Mouse (Mus musculus) MEL (cell line): Measurements from ENCODE around the gene Zfp644. TPM values are rescaled to one million over a fixed set of nuclear protein-coding genes. Genes with fewer than 3 reads are reported as not detected.

Experiments used
- DNase-seq: peaks from one replicate; pipeline ENCODE4 v3.0.0; 2011; ENCODE audit warnings: low read depth, low spot score
- H3K27ac ChIP-seq: 2 replicates; pipeline ENCODE4 v1.5.1; 2012; ENCODE audit warnings: low read depth, mild to moderate bottlenecking, control low read depth, low read length, moderate library complexity; ENCODE audit not compliant: control insufficient read depth
- H3K27me3 ChIP-seq, 2 experiments: fragments of 150-350 bp in 1 of 2; sonication (generic) in 1 of 2; 2 replicates each; pipeline ENCODE4 v1.6.1; 2012; ENCODE audit warnings: low read length in 2 of 2, mild to moderate bottlenecking in 2 of 2, improper control_type of control experiment in 1 of 2, moderate library complexity in 1 of 2; ENCODE audit not compliant: insufficient read depth in 2 of 2, control insufficient read depth in 1 of 2
- H3K36me3 ChIP-seq, 2 experiments: 2 replicates each; pipeline ENCODE4 v1.6.1; 2012 to 2014; ENCODE audit warnings: low read length in 2 of 2, improper control_type of control experiment in 1 of 2, inconsistent platforms in 1 of 2, mild to moderate bottlenecking in 1 of 2; ENCODE audit not compliant: insufficient read depth in 2 of 2, control insufficient read depth in 1 of 2
- H3K4me1 ChIP-seq, 2 experiments: fragments of 150-350 bp in 1 of 2; sonication (generic) in 1 of 2; 2 replicates each; pipeline ENCODE4 v1.6.1; 2012; ENCODE audit warnings: low read length in 2 of 2, improper control_type of control experiment in 1 of 2, mild to moderate bottlenecking in 1 of 2; ENCODE audit not compliant: insufficient read depth in 2 of 2, control insufficient read depth in 1 of 2
- H3K4me3 ChIP-seq, 2 experiments: fragments of 150-350 bp in 1 of 2; sonication (generic) in 1 of 2; 2 replicates each; pipeline ENCODE4 v1.5.1; 2012; ENCODE audit warnings: low read depth in 2 of 2, low read length in 2 of 2, mild to moderate bottlenecking in 2 of 2, moderate library complexity in 2 of 2, control low read depth in 1 of 2, improper control_type of control experiment in 1 of 2; ENCODE audit not compliant: control insufficient read depth in 1 of 2, insufficient read depth in 1 of 2
- H3K79me2 ChIP-seq: 2 replicates; pipeline ENCODE4 v1.6.1; 2012; ENCODE audit warnings: mild to moderate bottlenecking, low read length, moderate library complexity; ENCODE audit not compliant: control insufficient read depth, poor library complexity, insufficient read depth
- H3K9ac ChIP-seq: 2 replicates; pipeline ENCODE4 v1.6.1; 2012; ENCODE audit warnings: low read depth, mild to moderate bottlenecking, control low read depth, low read length, moderate library complexity; ENCODE audit not compliant: control insufficient read depth, poor library complexity, severe bottlenecking
- H3K9me3 ChIP-seq: fragments of 150-350 bp; sonication (generic); replicated peaks from 2 replicates; pipeline ENCODE4 v1.6.1; 2012; ENCODE audit warnings: mild to moderate bottlenecking, low read length, improper control_type of control experiment, moderate library complexity; ENCODE audit not compliant: insufficient read depth
- CTCF ChIP-seq, 3 experiments: IDR thresholded peaks in 2 of 3; conservative IDR thresholded peaks in 1 of 3; 2 replicates each; pipeline ENCODE4 v1.5.1; 2011 to 2012; ENCODE audit warnings: low read length in 3 of 3, low read depth in 2 of 3, mild to moderate bottlenecking in 2 of 3, improper control_type of control experiment in 1 of 3, inconsistent platforms in 1 of 3, mixed read lengths in 1 of 3, moderate library complexity in 1 of 3; ENCODE audit not compliant: control insufficient read depth in 1 of 3, insufficient read depth in 1 of 3, poor library complexity in 1 of 3, severe bottlenecking in 1 of 3
- EP300 ChIP-seq, 2 experiments: IDR thresholded peaks; 2 replicates each; pipeline ENCODE4 v1.6.1; 2011; ENCODE audit warnings: improper control_type of control experiment in 2 of 2, low read length in 2 of 2, low read depth in 1 of 2, mild to moderate bottlenecking in 1 of 2
- GATA1 ChIP-seq: IDR thresholded peaks from 2 replicates; pipeline ENCODE4 v1.6.1; 2011; ENCODE audit warnings: low read depth, low read length, improper control_type of control experiment
- KAT2A ChIP-seq: conservative IDR thresholded peaks from 2 replicates; pipeline ENCODE4 v1.6.1; 2012; ENCODE audit warnings: low read depth, low read length, improper control_type of control experiment, inconsistent platforms
- MAFK ChIP-seq: IDR thresholded peaks from 2 replicates; pipeline ENCODE4 v1.6.1; 2011; ENCODE audit warnings: low read depth, mild to moderate bottlenecking, low read length, improper control_type of control experiment, borderline replicate concordance
- MAX ChIP-seq: IDR thresholded peaks from 2 replicates; pipeline ENCODE4 v1.6.1; 2011; ENCODE audit warnings: low read length, improper control_type of control experiment
- MXI1 ChIP-seq: IDR thresholded peaks from 2 replicates; pipeline ENCODE4 v1.6.1; 2011; ENCODE audit warnings: mild to moderate bottlenecking, low read depth, low read length, improper control_type of control experiment
- MYC ChIP-seq: IDR thresholded peaks from 2 replicates; pipeline ENCODE4 v1.6.1; 2011; ENCODE audit warnings: low read depth, mild to moderate bottlenecking, low read length, improper control_type of control experiment, moderate library complexity
- NRF1 ChIP-seq: IDR thresholded peaks from 2 replicates; pipeline ENCODE4 v1.6.1; 2014; ENCODE audit warnings: low read depth, mild to moderate bottlenecking, inconsistent platforms, low read length, improper control_type of control experiment, moderate library complexity; ENCODE audit not compliant: poor library complexity, insufficient read depth, severe bottlenecking
- POLR2AphosphoS2 ChIP-seq: IDR thresholded peaks from 2 replicates; pipeline ENCODE4 v1.6.1; 2011; ENCODE audit warnings: low read length, improper control_type of control experiment
- RAD21 ChIP-seq: IDR thresholded peaks from 2 replicates; pipeline ENCODE4 v1.6.1; 2011; ENCODE audit warnings: mild to moderate bottlenecking, low read depth, low read length, improper control_type of control experiment
- TAL1 ChIP-seq: IDR thresholded peaks from 2 replicates; pipeline ENCODE4 v1.6.1; 2012; ENCODE audit warnings: mild to moderate bottlenecking, inconsistent platforms, low read length, moderate library complexity, mixed read lengths
- TBP ChIP-seq: IDR thresholded peaks from 2 replicates; pipeline ENCODE4 v1.8.0; 2011; ENCODE audit warnings: low read depth, low read length, improper control_type of control experiment
- USF1 ChIP-seq: IDR thresholded peaks from 2 replicates; pipeline ENCODE4 v1.6.1; 2014; ENCODE audit warnings: low read depth, mild to moderate bottlenecking, inconsistent platforms, low read length, improper control_type of control experiment, moderate library complexity
- polyA plus RNA-seq, 2 experiments: library from polyadenylated mRNA; stranded (reverse) in 1 of 2; unstranded in 1 of 2; fragments of >175 nt in 1 of 2; fragments of >200 nt in 1 of 2; gene quantifications; 2 replicates each; pipeline versions ENCODE4 v1.2.1 to v1.2.4; 2012; ENCODE audit warnings: low replicate concordance in 2 of 2, low read depth in 1 of 2; ENCODE audit not compliant: insufficient read length in 2 of 2, insufficient read depth in 1 of 2, missing spikeins in 1 of 2
- total RNA-seq: library from RNA; depleted of rRNA; stranded (reverse); fragments of 300-350 nt; gene quantifications from 2 replicates; pipeline ENCODE4 v1.2.3, GENCODE M21; 2012

Zfp644 gene
- total and polyA plus RNA-seq, 3 experiments, result 23.4 to 72.3 (median 34.4) TPM

DNA sequence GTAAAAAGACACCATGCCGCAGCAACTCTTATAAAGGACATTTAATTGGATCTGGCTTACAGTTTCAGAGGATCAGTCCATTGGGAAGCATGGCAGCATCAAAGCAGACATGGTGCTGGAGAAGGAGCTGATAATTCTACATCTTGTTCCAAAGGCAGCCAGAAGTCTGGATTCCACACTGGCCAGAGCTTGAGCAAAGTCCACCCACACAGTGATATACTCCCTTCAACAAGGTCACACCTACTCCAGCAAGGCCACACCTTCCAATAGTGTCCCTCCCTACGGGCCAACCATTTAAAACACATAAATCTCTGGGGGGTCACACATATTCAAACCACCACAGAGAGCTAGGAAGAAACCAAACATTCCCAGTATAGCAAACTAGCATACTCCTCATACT is 84.9 kb downstream of the Zfp644 start:
- Histone ChIP-seq H3K4me3 (no peak overlapping the region), H3K36me3 (peaks cover 3 to 12% of the 10 kb centered on the region in 2 experiments), H3K4me1 (peaks cover 11 to 12% of the 10 kb centered on the region in 2 experiments), H3K27ac (no peak overlapping the region), H3K27me3 (no peaks in the 10 kb centered on the region), H3K79me2 (0 out of 2 replicates have a peak, but pooled peaks cover 1% of the 10 kb centered on the region), H3K9ac (no peak overlapping the region), H3K9me3 (no peaks in the 10 kb centered on the region)
- TF ChIP-seq TBP, result no peak
- TF ChIP-seq MYC, result no peak
- no peak for TF ChIP-seq GATA1
- no peak for TF ChIP-seq KAT2A
- TF ChIP-seq USF1, result no peak
- TF ChIP-seq RAD21, result no peak
- TF ChIP-seq MAX, result no peak
- no peak for DNase-seq

DNA sequence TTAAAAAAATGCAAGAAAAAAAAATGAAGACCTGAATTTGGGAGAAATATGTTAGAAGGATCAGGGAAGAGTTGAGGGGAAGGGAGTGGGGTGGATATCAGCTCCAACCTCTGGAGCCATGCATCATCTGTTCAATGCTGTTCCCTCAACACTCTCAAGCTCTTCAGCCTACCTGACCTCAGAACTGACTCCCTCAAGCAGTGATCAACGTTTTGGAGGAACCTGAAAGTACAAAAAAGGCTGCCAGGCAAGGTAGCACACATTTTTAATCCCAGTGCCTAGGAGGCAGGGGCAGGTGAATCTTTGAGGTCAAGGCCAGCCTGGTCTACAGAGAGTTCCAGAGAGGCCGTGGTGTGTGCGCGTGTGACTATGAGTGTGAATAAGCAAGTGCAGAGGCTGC is 88.3 kb downstream of the Zfp644 start, which contains the start of gene Gm17304:
Gm17304 (plus strand) TSS at position 301 of the 400 bp plus-strand sequence.
- Histone ChIP-seq H3K27ac (no peak within 1 kb of the TSS), H3K4me3 (no peak within 1 kb of the TSS), H3K9me3 (no peaks in the 10 kb centered on the region), H3K4me1 (no peaks in the 10 kb centered on the region), H3K9ac (no peak within 1 kb of the TSS), H3K79me2 (0 out of 2 replicates have a peak, but pooled peaks cover 1% of the 10 kb centered on the region), H3K27me3 (no peaks in the 10 kb centered on the region), H3K36me3 (peaks cover 0 to 3% of the 10 kb centered on the region in 2 experiments; a peak in 2 of 4 replicates)
- no peak for DNase-seq
- TF ChIP-seq POLR2AphosphoS2 (no peak), MXI1 (no peak), NRF1 (no peak), CTCF (IDR thresholded peaks at IDR 0.05 in 2 of 3, conservative IDR thresholded peaks at IDR 0.05 in 1 of 3; ENCODE audit: control insufficient read depth in 1 of 3, insufficient read depth in 1 of 3, low read depth in 2 of 3, low read length in 3 of 3, poor library complexity in 1 of 3, severe bottlenecking in 1 of 3) (no peak), MAFK (no peak)

DNA sequence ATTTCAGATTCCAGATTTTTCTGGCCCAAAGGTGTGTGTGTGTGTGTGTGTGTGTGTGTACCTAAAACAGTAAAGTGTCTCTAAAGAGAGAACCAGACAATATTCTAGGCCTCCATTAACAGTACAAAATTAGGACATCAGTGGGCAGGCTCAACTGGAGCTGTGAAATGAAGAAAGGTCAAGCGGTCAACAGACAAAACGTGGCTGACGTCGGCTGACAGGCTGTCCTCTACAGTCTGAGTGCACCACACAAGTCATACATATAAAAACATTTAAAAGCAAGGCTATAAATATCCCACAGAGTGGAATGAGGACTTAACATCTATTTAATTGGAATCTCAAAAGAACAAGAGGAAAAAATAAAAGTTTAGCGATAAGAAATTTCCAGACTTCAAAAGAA is 90.0 kb downstream of the Zfp644 start:
- Histone ChIP-seq H3K4me3 (no peak overlapping the region), H3K9ac (no peak overlapping the region), H3K36me3 (no peaks in the 10 kb centered on the region; a peak in 1 of 4 replicates), H3K27me3 (no peaks in the 10 kb centered on the region), H3K9me3 (no peaks in the 10 kb centered on the region), H3K79me2 (no peaks in the 10 kb centered on the region), H3K4me1 (no peaks in the 10 kb centered on the region), H3K27ac (no peak overlapping the region)
- no peak for TF ChIP-seq EP300 (IDR thresholded peaks at IDR 0.05; ENCODE audit: low read depth in 1 of 2, low read length in 2 of 2)
- TF ChIP-seq TAL1, result no peak
- no peak for DNase-seq
